Mouse (Mus musculus): Measurements from ENCODE around the gene Cd86. TPM values are rescaled to one million over a fixed set of nuclear protein-coding genes. Genes with fewer than 3 reads are reported as not detected.

Gene Cd86
- polyA plus RNA-seq, 1 experiment from 2014 or later = 0.56 TPM

DNA sequence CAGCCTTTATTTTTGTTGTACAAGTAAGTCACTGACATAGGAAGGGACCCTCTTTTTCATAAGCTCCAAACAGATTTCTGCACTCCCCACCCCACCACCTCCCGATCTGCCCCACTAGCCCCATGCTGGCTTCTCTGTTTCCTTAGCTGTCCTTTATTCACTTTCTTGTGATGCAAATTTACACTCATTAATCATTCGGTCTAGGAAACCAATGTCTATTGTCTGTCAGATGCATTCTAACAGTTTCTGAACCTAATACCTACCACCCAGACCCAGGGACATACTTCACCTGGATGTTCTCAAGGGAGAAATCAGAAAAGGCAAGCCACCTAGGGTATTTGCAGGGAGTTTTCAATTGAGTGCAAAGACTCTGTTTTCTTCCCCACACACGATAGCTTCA lies 16.6 kb downstream of the Cd86 start:
- Histone ChIP-seq H3K27me3 (ENCODE audit: poor library complexity, severe bottlenecking) (no peaks in the 10 kb centered on the region), H3K4me3 (no peak overlapping the region), H3K27ac (no peak overlapping the region), H3K4me1 (peaks cover 4% of the 10 kb centered on the region; the same call in 1 of the 2 replicates), H3K9me3 (no peaks in the 10 kb centered on the region), H3K36me3 (replicated peaks) (no peaks in the 10 kb centered on the region)
- WGBS = 43% methylated on average over 3 of the region's 3 CpGs
- DNase-seq (ENCODE audit: extremely low spot score, low spot score) = no peak

DNA sequence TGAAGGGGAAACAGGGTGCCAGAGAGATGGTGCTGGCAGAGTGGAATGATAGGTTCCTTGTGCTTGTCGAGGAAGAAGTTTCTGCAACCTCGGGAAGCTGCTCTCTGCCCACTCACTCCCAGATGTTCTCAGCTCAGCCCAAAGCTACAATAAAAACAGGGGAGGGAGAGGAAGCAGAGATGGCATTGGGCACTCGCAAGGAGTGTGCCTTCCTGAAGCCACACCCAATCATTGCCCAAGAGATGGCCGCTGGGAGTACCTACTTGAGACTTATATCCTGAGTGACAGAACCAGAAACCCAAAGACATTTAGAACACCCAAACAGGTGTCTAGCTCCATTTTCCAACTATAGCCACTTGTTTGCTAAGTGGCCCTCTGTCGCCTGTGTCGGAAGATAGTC lies 20.8 kb downstream of the Cd86 start:
- Histone ChIP-seq H3K27ac (no peak overlapping the region), H3K27me3 (ENCODE audit: poor library complexity, severe bottlenecking) (no peaks in the 10 kb centered on the region), H3K4me1 (peaks cover 4% of the 10 kb centered on the region; the same call in 1 of the 2 replicates), H3K36me3 (replicated peaks) (no peaks in the 10 kb centered on the region), H3K4me3 (no peak overlapping the region), H3K9me3 (no peaks in the 10 kb centered on the region)
- DNase-seq (ENCODE audit: extremely low spot score, low spot score) = no peak
- 90% methylated on average over 6 of the region's 6 CpGs for WGBS

DNA sequence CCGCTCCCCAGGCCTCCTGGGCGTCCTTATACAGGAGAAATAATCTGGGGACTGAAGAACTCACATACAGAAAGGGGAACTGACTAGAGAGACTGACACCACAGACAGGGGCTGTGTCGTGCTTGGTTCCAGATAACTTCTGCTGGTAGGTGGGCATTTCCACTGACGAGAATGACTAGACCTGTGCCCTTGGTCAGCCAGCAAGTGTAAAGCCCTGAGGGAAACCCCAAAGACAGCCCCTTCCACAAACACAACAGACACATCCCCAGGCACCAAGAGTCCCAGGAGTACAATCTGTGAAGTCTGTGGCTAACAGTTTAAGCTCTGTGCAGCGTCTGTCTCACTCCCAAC lies 23.2 kb downstream of the Cd86 start:
- Histone ChIP-seq H3K27me3 (ENCODE audit: poor library complexity, severe bottlenecking) (no peaks in the 10 kb centered on the region), H3K4me3 (no peak overlapping the region), H3K4me1 (no peaks in the 10 kb centered on the region), H3K9me3 (no peaks in the 10 kb centered on the region), H3K27ac (no peak overlapping the region), H3K36me3 (replicated peaks) (no peaks in the 10 kb centered on the region)
- WGBS = 89% methylated on average over 5 of the region's 5 CpGs
- no peak for DNase-seq (ENCODE audit: extremely low spot score, low spot score)

GRCm38 (mm10) chr16:36641830-36642695 lies 23.8 kb downstream of the Cd86 start:
- no peak for DNase-seq (ENCODE audit: extremely low spot score, low spot score)
- 90% methylated on average over 14 of the region's 14 CpGs for WGBS
- Histone ChIP-seq H3K9me3 (no peaks in the 10 kb centered on the region), H3K4me1 (no peaks in the 10 kb centered on the region), H3K36me3 (replicated peaks) (no peaks in the 10 kb centered on the region), H3K27ac (no peak overlapping the region), H3K27me3 (ENCODE audit: poor library complexity, severe bottlenecking) (no peaks in the 10 kb centered on the region), H3K4me3 (no peak overlapping the region)

- 80% methylated on average over 5 of the region's 5 CpGs for WGBS
- H3K27ac ChIP-seq = no peak overlapping the region
Observed at GRCm38 (mm10) chr16:36640993-36641392, 24.9 kb downstream of the Cd86 start.

GRCm38 (mm10) chr16:36639812-36640504 lies 25.9 kb downstream of the Cd86 start:
- no peak for DNase-seq (ENCODE audit: extremely low spot score, low spot score)
- Histone ChIP-seq H3K36me3 (replicated peaks) (no peaks in the 10 kb centered on the region), H3K4me3 (no peak overlapping the region), H3K27ac (no peak overlapping the region), H3K27me3 (ENCODE audit: poor library complexity, severe bottlenecking) (no peaks in the 10 kb centered on the region), H3K9me3 (no peaks in the 10 kb centered on the region), H3K4me1 (no peaks in the 10 kb centered on the region)
- WGBS = 86% methylated on average over 16 of the region's 16 CpGs

More at GRCm38 (mm10) chr16:36640993-36641392, 24.9 kb downstream of the Cd86 start:
- no peak for DNase-seq (ENCODE audit: extremely low spot score, low spot score)
- no peaks in the 10 kb centered on the region for H3K27me3 ChIP-seq (ENCODE audit: poor library complexity, severe bottlenecking)
- H3K4me1 ChIP-seq = no peaks in the 10 kb centered on the region
- H3K4me3 ChIP-seq = no peak overlapping the region
- no peaks in the 10 kb centered on the region for H3K36me3 ChIP-seq (replicated peaks)
- H3K9me3 ChIP-seq = no peaks in the 10 kb centered on the region

DNA sequence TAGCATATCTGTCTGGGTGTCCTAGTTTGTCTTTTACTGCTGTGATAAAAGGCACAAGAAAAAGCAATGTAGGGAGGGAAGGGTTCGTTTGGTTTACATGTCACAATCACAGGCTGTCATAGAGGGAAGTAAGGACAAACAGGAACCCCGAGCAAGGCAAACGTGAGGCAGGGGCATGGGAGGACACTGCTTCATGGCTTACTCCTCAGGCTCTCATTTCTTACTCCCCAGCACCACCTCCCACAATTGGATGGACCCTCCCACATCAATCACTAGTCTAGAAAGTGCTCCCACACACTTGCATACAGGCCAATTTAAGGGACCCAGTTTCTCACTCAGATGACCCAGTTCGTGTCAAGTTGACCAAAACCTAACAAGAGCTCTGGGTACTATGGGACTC lies 29.1 kb downstream of the Cd86 start:
- no peak for DNase-seq (ENCODE audit: extremely low spot score, low spot score)
- WGBS = 80% methylated on average over 4 of the region's 4 CpGs
- no peaks in the 10 kb centered on the region for H3K9me3 ChIP-seq
- H3K36me3 ChIP-seq (replicated peaks) = no peaks in the 10 kb centered on the region
- H3K27me3 ChIP-seq (ENCODE audit: poor library complexity, severe bottlenecking) = no peaks in the 10 kb centered on the region
- no peaks in the 10 kb centered on the region for H3K4me1 ChIP-seq
- H3K27ac ChIP-seq = no peak overlapping the region
- no peak overlapping the region for H3K4me3 ChIP-seq

GRCm38 (mm10) chr16:36634971-36635710 lies 30.7 kb downstream of the Cd86 start:
- Histone ChIP-seq H3K9me3 (no peaks in the 10 kb centered on the region), H3K4me1 (no peaks in the 10 kb centered on the region), H3K36me3 (replicated peaks) (no peaks in the 10 kb centered on the region), H3K27ac (no peak overlapping the region), H3K27me3 (ENCODE audit: poor library complexity, severe bottlenecking) (no peaks in the 10 kb centered on the region), H3K4me3 (no peak overlapping the region)
- DNase-seq (ENCODE audit: extremely low spot score, low spot score) = no peak
- 92% methylated on average over 23 of the region's 23 CpGs for WGBS

DNA sequence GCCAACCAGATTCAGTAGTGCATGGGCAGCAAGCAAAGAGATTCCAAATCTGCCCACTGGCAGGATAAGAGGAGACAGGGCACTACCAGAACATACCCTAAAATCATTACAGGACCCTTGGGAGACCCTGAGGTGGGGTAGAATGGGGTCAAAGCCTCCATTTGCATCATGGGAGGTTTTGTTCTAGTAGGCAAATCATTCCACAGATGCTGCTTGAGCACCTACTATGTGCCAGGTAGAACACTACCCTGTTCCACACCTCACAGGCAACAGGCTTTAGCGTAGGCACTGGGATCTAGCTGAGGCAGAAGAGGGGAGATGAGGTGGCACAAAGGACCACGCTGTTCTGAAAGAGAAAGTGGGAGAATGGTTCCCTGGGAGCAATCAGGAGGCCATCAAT lies 31.5 kb downstream of the Cd86 start:
- Histone ChIP-seq H3K27me3 (ENCODE audit: poor library complexity, severe bottlenecking) (no peaks in the 10 kb centered on the region), H3K36me3 (replicated peaks) (no peaks in the 10 kb centered on the region), H3K27ac (no peak overlapping the region), H3K4me3 (no peak overlapping the region), H3K4me1 (no peaks in the 10 kb centered on the region), H3K9me3 (no peaks in the 10 kb centered on the region)
- DNase-seq (ENCODE audit: extremely low spot score, low spot score) = no peak
- WGBS = 85% methylated on average over 2 of the region's 2 CpGs

GRCm38 (mm10) chr16:36632229-36632628 lies 33.7 kb downstream of the Cd86 start:
- no peak overlapping the region for H3K27ac ChIP-seq
- no peaks in the 10 kb centered on the region for H3K36me3 ChIP-seq (replicated peaks)
- DNase-seq (ENCODE audit: extremely low spot score, low spot score) = no peak
- no peaks in the 10 kb centered on the region for H3K9me3 ChIP-seq
- WGBS = 94% methylated on average over 8 of the region's 8 CpGs
- H3K4me3 ChIP-seq = no peak overlapping the region
- H3K27me3 ChIP-seq (ENCODE audit: poor library complexity, severe bottlenecking) = no peaks in the 10 kb centered on the region
- H3K4me1 ChIP-seq = no peaks in the 10 kb centered on the region

GRCm38 (mm10) chr16:36631607-36632006 lies 34.3 kb downstream of the Cd86 start:
- H3K9me3 ChIP-seq = no peaks in the 10 kb centered on the region
- H3K36me3 ChIP-seq (replicated peaks) = no peaks in the 10 kb centered on the region
- H3K27me3 ChIP-seq (ENCODE audit: poor library complexity, severe bottlenecking) = no peaks in the 10 kb centered on the region
- no peak overlapping the region for H3K4me3 ChIP-seq
- WGBS = 94% methylated on average over 5 of the region's 5 CpGs
- no peak overlapping the region for H3K27ac ChIP-seq
- H3K4me1 ChIP-seq = no peaks in the 10 kb centered on the region
- DNase-seq (ENCODE audit: extremely low spot score, low spot score) = no peak

DNA sequence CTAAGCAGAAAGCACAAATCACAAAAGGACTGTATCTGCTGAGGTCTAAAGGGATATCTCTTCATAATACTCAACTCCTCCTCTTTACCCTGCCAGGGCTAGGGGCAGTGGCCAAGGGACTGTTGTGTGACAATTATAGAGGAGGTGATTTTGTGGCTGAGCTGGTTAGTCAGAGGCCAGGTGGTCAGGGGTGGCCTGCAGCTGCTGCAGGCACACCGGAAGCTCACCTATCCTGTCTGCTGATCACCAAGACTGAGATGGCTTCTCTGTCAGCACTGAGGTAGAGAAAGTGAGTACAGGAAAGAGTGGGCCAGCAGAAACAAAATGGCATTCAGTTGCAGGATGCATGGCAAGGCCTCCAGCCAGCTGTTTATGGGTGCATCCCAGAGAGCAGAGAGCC lies 38.1 kb downstream of the Cd86 start:
- H3K4me1 ChIP-seq = no peaks in the 10 kb centered on the region
- H3K36me3 ChIP-seq (replicated peaks) = no peaks in the 10 kb centered on the region
- no peak overlapping the region for H3K27ac ChIP-seq
- no peaks in the 10 kb centered on the region for H3K27me3 ChIP-seq (ENCODE audit: poor library complexity, severe bottlenecking)
- no peak overlapping the region for H3K4me3 ChIP-seq
- 88% methylated on average over 1 of the region's 1 CpGs for WGBS
- DNase-seq (ENCODE audit: extremely low spot score, low spot score) = no peak
- H3K9me3 ChIP-seq = no peaks in the 10 kb centered on the region

All from forebrain, embryonic 10.5 days (tissue).